In the genomic region with DNA sequence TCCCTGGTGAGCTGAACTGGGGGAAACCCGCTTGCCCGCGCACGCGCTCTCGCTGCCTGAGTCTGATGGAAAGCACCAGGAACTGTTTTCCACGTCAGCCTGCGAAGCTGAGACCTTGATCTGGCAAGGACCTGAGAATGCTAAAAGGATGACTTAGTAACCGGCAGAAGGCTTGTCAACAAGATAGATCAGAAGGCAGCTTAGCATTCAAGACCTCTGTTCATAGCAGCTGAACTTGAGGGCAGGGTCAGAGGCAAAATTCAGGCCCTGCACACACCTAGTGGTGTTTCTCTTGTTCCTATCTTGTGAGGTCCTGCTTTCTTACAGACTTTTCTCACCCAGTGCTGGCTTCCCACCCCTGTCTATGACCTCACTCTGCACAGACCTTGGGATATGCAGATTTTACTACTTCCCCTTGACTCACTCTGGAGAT, we compare ENCODE assay signal across 1 mouse cellular context.
TF ChIP-seq lines count a peak whose summit lies in the region.

No protein-coding gene starts in this region.

TF ChIP-seq in CH12.LX, 34 proteins besides CTCF, POLR2A, EP300 and RAD21 (continued from another document):
- no peak for TF ChIP-seq KAT2A (IDR thresholded peaks at IDR 0.05; ENCODE audit: insufficient replicate concordance, low read length)
- no peak for TF ChIP-seq ZKSCAN1 (IDR thresholded peaks at IDR 0.05; ENCODE audit: borderline replicate concordance, low read depth, low read length)
- TF ChIP-seq TCF12 (IDR thresholded peaks at IDR 0.05; ENCODE audit: low read depth, low read length), result no peak
- no peak for TF ChIP-seq ZNF384 (IDR thresholded peaks at IDR 0.05; ENCODE audit: low read depth, low read length)
- no peak for TF ChIP-seq ZMIZ1 (IDR thresholded peaks at IDR 0.05; ENCODE audit: low read depth, low read length)
